Mouse (Mus musculus) ES-E14 (cell line): Measurements from ENCODE around the gene Grem1.

Experiments used
- HCFC1 ChIP-seq: IDR thresholded peaks from 2 replicates; pipeline ENCODE4 v1.6.1; 2012; ENCODE audit warnings: low read length, inconsistent platforms, borderline replicate concordance; ENCODE audit not compliant: insufficient read depth
- ZC3H11A ChIP-seq: IDR thresholded peaks from 2 replicates; pipeline ENCODE4 v1.6.1; 2012; ENCODE audit warnings: low read depth, mild to moderate bottlenecking, inconsistent platforms, low read length, borderline replicate concordance
- ZNF384 ChIP-seq: IDR thresholded peaks from 2 replicates; pipeline ENCODE4 v1.6.1; 2012; ENCODE audit warnings: low read depth, low read length, inconsistent platforms

DNA sequence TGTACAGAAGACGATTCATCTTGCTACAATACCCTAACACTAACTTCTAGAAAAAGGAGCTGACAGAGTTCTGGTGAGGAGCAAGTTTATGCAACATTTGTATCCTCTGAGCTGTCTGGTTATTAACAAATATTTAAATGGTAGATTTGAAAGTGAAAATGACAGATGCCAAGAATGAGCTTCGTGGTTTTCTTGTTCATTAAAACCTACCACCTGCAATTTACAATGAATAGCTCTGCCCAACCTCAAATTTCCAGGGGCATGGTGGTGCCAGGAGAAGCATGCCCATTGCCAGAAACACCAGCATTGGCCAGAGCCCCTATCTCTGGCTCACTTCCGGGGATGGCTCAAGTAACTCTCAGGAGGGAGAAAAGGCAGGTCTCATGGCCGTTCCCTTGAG lies 23.1 kb upstream of the Grem1 start:
- TF ChIP-seq ZC3H11A (no peak), ZNF384 (no peak), HCFC1 (no peak)
